Mouse (Mus musculus) E14TG2a.4 (cell line): ENCODE measurements around the gene Cer1.

Experiments used
- H3K27me3 ChIP-seq: 2 replicates; pipeline ENCODE4 v1.6.1; 2014; ENCODE audit warnings: low read length, control low read depth; ENCODE audit not compliant: insufficient read depth
- H3K36me3 ChIP-seq: 2 replicates; pipeline ENCODE4 v1.6.1; 2014; ENCODE audit warnings: low read length, control low read depth; ENCODE audit not compliant: insufficient read depth
- H3K4me1 ChIP-seq: replicated peaks from 2 replicates; pipeline ENCODE4 v1.6.1; 2014; ENCODE audit warnings: low read depth, low read length, control low read depth
- H3K4me3 ChIP-seq: replicated peaks from 2 replicates; pipeline ENCODE4 v1.5.1; 2014; ENCODE audit warnings: mild to moderate bottlenecking, low read length
- H3K9me3 ChIP-seq: 2 replicates; pipeline ENCODE4 v1.6.1; 2014; ENCODE audit warnings: low read length, control low read depth
- CTCF ChIP-seq: conservative IDR thresholded peaks from 2 replicates; pipeline ENCODE4 v1.5.1; 2014; ENCODE audit warnings: low read length
- NANOG ChIP-seq: IDR thresholded peaks from 2 replicates; pipeline ENCODE4 v1.6.1; 2014; ENCODE audit warnings: borderline replicate concordance, low read length, mixed read lengths
- POU5F1 ChIP-seq: IDR thresholded peaks from 2 replicates; pipeline ENCODE4 v1.6.1; 2014; ENCODE audit warnings: low read length, borderline replicate concordance

The Cer1 gene

DNA sequence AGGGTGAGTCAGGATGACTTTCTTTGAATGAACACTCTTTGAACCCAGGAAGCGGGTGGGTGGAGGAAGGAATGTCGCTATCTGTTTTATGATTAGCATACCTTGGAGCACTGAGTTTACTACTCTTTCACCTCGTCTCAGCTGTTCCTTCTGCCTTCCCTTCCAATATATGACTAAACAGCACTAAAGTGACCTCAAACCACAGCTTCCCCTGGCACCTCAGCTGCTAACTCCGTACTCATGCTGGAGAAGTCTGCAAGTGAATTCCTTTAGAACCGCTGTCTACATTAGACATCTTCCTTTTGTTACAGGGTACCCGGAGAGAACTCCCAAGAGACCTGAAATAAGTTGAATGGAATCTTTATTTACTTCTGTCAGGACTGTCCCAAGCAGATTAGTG lies 14.0 kb downstream of the Cer1 start:
- no peaks in the 10 kb centered on the region for H3K36me3 ChIP-seq
- peaks cover 4% of the 10 kb centered on the region; the same call in 1 of the 2 replicates for H3K4me1 ChIP-seq
- no peak overlapping the region for H3K4me3 ChIP-seq
- TF ChIP-seq CTCF (no peak), POU5F1 (no peak), NANOG (no peak)
- no peaks in the 10 kb centered on the region for H3K27me3 ChIP-seq
- peaks cover 18% of the 10 kb centered on the region for H3K9me3 ChIP-seq

- peaks cover 18% of the 10 kb centered on the region for H3K9me3 ChIP-seq
- no peaks in the 10 kb centered on the region for H3K27me3 ChIP-seq
- no peak for TF ChIP-seq POU5F1
- no peak for TF ChIP-seq NANOG
- TF ChIP-seq CTCF, result no peak
- no peaks in the 10 kb centered on the region for H3K36me3 ChIP-seq
- H3K4me3 ChIP-seq, result no peak overlapping the region
- peaks cover 4% of the 10 kb centered on the region; the same call in 1 of the 2 replicates for H3K4me1 ChIP-seq
Measured at GRCm38 (mm10) chr4:82867731-82868445, 17.1 kb downstream of the Cer1 start.

- Histone ChIP-seq H3K27me3 (no peaks in the 10 kb centered on the region), H3K4me3 (no peak overlapping the region), H3K36me3 (no peaks in the 10 kb centered on the region), H3K4me1 (no peaks in the 10 kb centered on the region), H3K9me3 (peaks cover 18% of the 10 kb centered on the region)
- no peak for TF ChIP-seq NANOG
- TF ChIP-seq CTCF, result no peak
- no peak for TF ChIP-seq POU5F1
Measured at GRCm38 (mm10) chr4:82867111-82867510, 17.8 kb downstream of the Cer1 start.

- Histone ChIP-seq H3K4me3 (no peak overlapping the region), H3K9me3 (peaks cover 8% of the 10 kb centered on the region), H3K27me3 (peaks cover 2% of the 10 kb centered on the region; the same call in 1 of the 2 replicates), H3K4me1 (no peaks in the 10 kb centered on the region), H3K36me3 (no peaks in the 10 kb centered on the region)
- no peak for TF ChIP-seq POU5F1
- no peak for TF ChIP-seq CTCF
Measured at GRCm38 (mm10) chr4:82864974-82865699, 19.8 kb downstream of the Cer1 start.

DNA sequence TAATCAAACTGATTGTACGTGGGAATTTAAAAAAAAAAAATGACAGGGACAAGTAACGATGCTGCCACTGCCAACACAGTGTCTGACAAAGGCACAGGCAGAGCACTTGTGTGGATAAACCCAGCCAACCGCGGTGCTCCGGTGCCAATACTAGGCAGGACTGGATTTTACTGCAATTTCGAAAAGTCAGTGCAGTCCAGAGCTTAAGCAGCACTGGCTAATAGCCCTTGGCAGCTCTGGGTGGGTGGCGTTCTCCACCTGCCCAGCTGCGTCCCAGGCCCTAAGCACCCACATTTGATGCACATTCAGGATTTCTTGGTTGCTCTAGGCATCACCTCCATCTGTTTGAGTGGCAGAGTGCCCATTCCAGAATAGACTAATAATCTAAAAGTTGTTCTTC lies 21.6 kb downstream of the Cer1 start:
- Histone ChIP-seq H3K9me3 (no peaks in the 10 kb centered on the region), H3K4me3 (no peak overlapping the region), H3K36me3 (no peaks in the 10 kb centered on the region), H3K4me1 (peaks cover 7% of the 10 kb centered on the region), H3K27me3 (peaks cover 2% of the 10 kb centered on the region; the same call in 1 of the 2 replicates)
- TF ChIP-seq POU5F1 (no peak), NANOG (no peak), CTCF (no peak)

DNA sequence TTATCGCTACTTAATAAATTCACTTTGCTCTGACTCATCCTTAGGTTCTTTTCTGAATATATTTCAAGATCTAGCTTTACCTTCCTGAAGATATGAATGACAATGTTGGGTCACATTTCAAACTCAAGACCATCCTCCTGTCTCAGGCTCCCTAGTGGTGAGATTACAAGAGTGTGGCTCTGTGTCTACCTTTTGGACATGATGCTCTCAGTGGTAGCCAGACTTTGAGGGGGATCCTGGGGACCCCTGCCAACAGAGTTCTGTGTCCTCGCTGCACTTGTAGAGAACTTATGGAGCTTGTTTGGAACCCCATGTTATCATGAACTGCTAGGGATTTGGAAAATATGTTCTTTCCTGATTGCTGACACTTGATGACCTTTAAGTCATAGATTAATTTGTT lies 23.5 kb downstream of the Cer1 start:
- H3K4me3 ChIP-seq, result no peak overlapping the region
- peaks cover 2% of the 10 kb centered on the region; the same call in 1 of the 2 replicates for H3K27me3 ChIP-seq
- H3K9me3 ChIP-seq, result no peaks in the 10 kb centered on the region
- peaks cover 9% of the 10 kb centered on the region for H3K4me1 ChIP-seq
- no peaks in the 10 kb centered on the region for H3K36me3 ChIP-seq
- TF ChIP-seq POU5F1 (no peak), CTCF (no peak), NANOG (no peak)

DNA sequence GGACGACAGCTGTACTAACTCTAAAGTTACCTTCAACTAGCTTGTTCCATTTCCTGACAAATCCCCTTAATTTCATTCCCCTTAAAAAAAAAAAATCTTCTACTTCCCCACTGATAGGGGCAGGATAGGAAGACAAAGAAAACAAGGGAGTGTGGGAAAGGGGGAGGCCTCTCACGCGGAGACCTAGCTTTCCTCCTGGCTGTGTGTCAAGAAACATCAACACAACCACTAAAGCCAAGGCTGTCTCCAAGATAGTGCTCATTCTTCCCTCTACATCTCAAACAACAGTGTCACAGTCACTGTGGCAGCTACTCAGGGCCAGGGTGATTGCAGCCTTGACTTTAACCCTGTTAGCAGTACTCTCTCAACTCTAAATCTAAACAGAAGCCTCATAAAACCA lies 24.4 kb downstream of the Cer1 start:
- no peak overlapping the region for H3K4me3 ChIP-seq

More for the DNA sequence above, 24.4 kb downstream of the Cer1 start:
- Histone ChIP-seq H3K9me3 (no peaks in the 10 kb centered on the region), H3K4me1 (peaks cover 9% of the 10 kb centered on the region), H3K27me3 (peaks cover 2% of the 10 kb centered on the region; the same call in 1 of the 2 replicates), H3K36me3 (no peaks in the 10 kb centered on the region)
- TF ChIP-seq CTCF, result no peak
- no peak for TF ChIP-seq POU5F1
- no peak for TF ChIP-seq NANOG
